Mouse (Mus musculus) neural tube, embryonic 11.5 days (tissue): ENCODE data around the gene Golim4. TPM values are rescaled to one million over a fixed set of nuclear protein-coding genes. Genes with fewer than 3 reads are reported as not detected.

Experiments used
- ATAC-seq: fragments of 200-750 bp; cut with Nextera tagmentation; 2 replicates; pipeline ENCODE4 v1.8.0; 2017; ENCODE audit warnings: moderate number of reproducible peaks, mild to moderate bottlenecking, moderate TSS enrichment, moderate library complexity; ENCODE audit not compliant: insufficient read depth, low FRiP score, low TSS enrichment
- DNase-seq: peaks from one replicate; pipeline ENCODE4 v3.0.0-alpha.2; 2015; ENCODE audit warnings: low spot score
- H3K27ac ChIP-seq: fragments of 300-500 bp; sonication (generic); 2 replicates; pipeline ENCODE4 v1.5.1; 2014; ENCODE audit warnings: low read depth, mild to moderate bottlenecking, low read length
- H3K27me3 ChIP-seq: fragments of 300-500 bp; sonication (generic); 2 replicates; pipeline ENCODE4 v1.6.1; 2014; ENCODE audit warnings: mild to moderate bottlenecking, low read length, mixed read lengths; ENCODE audit not compliant: control insufficient read depth, insufficient read depth
- H3K36me3 ChIP-seq: fragments of 300-500 bp; sonication (generic); 2 replicates; pipeline ENCODE4 v1.6.1; 2014; ENCODE audit warnings: mild to moderate bottlenecking, low read length, moderate library complexity, mixed read lengths; ENCODE audit not compliant: control insufficient read depth, insufficient read depth
- H3K4me1 ChIP-seq: fragments of 300-500 bp; sonication (generic); 2 replicates; pipeline ENCODE4 v1.6.1; 2014; ENCODE audit warnings: low read length, mixed read lengths; ENCODE audit not compliant: control insufficient read depth, insufficient read depth
- H3K4me2 ChIP-seq: fragments of 300-500 bp; sonication (generic); 2 replicates; pipeline ENCODE4 v1.6.1; 2014; ENCODE audit warnings: low read depth, mild to moderate bottlenecking, moderate library complexity
- H3K4me3 ChIP-seq: fragments of 300-500 bp; sonication (generic); 2 replicates; pipeline ENCODE4 v1.5.1; 2014; ENCODE audit warnings: low read depth, low read length
- H3K9ac ChIP-seq: fragments of 300-500 bp; sonication (generic); 2 replicates; pipeline ENCODE4 v1.6.1; 2014; ENCODE audit warnings: mild to moderate bottlenecking, low read length
- H3K9me3 ChIP-seq: fragments of 300-500 bp; sonication (generic); 2 replicates; pipeline ENCODE4 v1.6.1; 2016; ENCODE audit warnings: low read length; ENCODE audit not compliant: control insufficient read depth
- WGBS: fragments of 180-500 bp; shearing (Covaris S2); extraction: QIAGEN DNeasy Blood & Tissue Kit; methylation state at CpG from one replicate; pipeline ENCODE4 v1.1.7; 2014; 5-methylcytosine and 5-hydroxymethylcytosine counted together
- polyA plus RNA-seq: library from polyadenylated mRNA; unstranded; fragments of >200 nt; fragmentation: Nextera tagmentation; extraction: Ambion mirVana; gene quantifications from 2 replicates; pipeline ENCODE4 v1.2.1, GENCODE M21; 2014

The Golim4 gene
- polyA plus RNA-seq, 1 experiment from 2014 or later, result 41.9 TPM

GRCm38 (mm10) chr3:75936152-75936551, 20.6 kb downstream of the Golim4 start:
- H3K4me3 ChIP-seq, result no peak overlapping the region
- H3K9me3 ChIP-seq, result no peaks in the 10 kb centered on the region
- H3K9ac ChIP-seq, result no peak overlapping the region
- WGBS, result 81% methylated on average over 2 of the region's 2 CpGs
- no peaks in the 10 kb centered on the region for H3K4me1 ChIP-seq
- no peak overlapping the region for H3K4me2 ChIP-seq
- H3K27me3 ChIP-seq, result no peaks in the 10 kb centered on the region
- H3K27ac ChIP-seq, result no peak overlapping the region
- DNase-seq, result no peak
- no peaks in the 10 kb centered on the region for H3K36me3 ChIP-seq
- no peak for ATAC-seq

GRCm38 (mm10) chr3:75930659-75931225, 26.0 kb downstream of the Golim4 start:
- no peaks in the 10 kb centered on the region for H3K9me3 ChIP-seq
- 81% methylated on average over 2 of the region's 2 CpGs for WGBS

GRCm38 (mm10) chr3:75929926-75930548, 26.7 kb downstream of the Golim4 start:
- Histone ChIP-seq H3K9ac (no peak overlapping the region), H3K9me3 (no peaks in the 10 kb centered on the region), H3K4me2 (no peak overlapping the region), H3K4me1 (no peaks in the 10 kb centered on the region), H3K4me3 (no peak overlapping the region), H3K27ac (no peak overlapping the region), H3K36me3 (no peaks in the 10 kb centered on the region), H3K27me3 (no peaks in the 10 kb centered on the region)
- ATAC-seq (no peak), DNase-seq (no peak)
- 92% methylated on average over 7 of the region's 7 CpGs for WGBS

More at GRCm38 (mm10) chr3:75930659-75931225, 26.0 kb downstream of the Golim4 start:
- no peaks in the 10 kb centered on the region for H3K36me3 ChIP-seq
- DNase-seq (no peak), ATAC-seq (no peak)
- H3K9ac ChIP-seq, result no peak overlapping the region
- no peak overlapping the region for H3K27ac ChIP-seq
- no peaks in the 10 kb centered on the region for H3K27me3 ChIP-seq
- H3K4me3 ChIP-seq, result no peak overlapping the region
- no peak overlapping the region for H3K4me2 ChIP-seq
- H3K4me1 ChIP-seq, result no peaks in the 10 kb centered on the region

- 80% methylated on average over 3 of the region's 3 CpGs for WGBS
Observed at GRCm38 (mm10) chr3:75926327-75926726, 30.4 kb downstream of the Golim4 start.

GRCm38 (mm10) chr3:75925123-75925522, 31.6 kb downstream of the Golim4 start:
- ATAC-seq (no peak), DNase-seq (no peak)
- WGBS, result 65% methylated on average over 2 of the region's 2 CpGs

More at GRCm38 (mm10) chr3:75926327-75926726, 30.4 kb downstream of the Golim4 start:
- H3K9ac ChIP-seq, result no peak overlapping the region
- DNase-seq, result no peak
- no peaks in the 10 kb centered on the region for H3K9me3 ChIP-seq
- H3K4me2 ChIP-seq, result no peak overlapping the region
- H3K4me3 ChIP-seq, result no peak overlapping the region
- no peaks in the 10 kb centered on the region for H3K4me1 ChIP-seq
- no peak overlapping the region for H3K27ac ChIP-seq
- no peaks in the 10 kb centered on the region for H3K36me3 ChIP-seq
- H3K27me3 ChIP-seq, result no peaks in the 10 kb centered on the region
- ATAC-seq, result no peak

DNA sequence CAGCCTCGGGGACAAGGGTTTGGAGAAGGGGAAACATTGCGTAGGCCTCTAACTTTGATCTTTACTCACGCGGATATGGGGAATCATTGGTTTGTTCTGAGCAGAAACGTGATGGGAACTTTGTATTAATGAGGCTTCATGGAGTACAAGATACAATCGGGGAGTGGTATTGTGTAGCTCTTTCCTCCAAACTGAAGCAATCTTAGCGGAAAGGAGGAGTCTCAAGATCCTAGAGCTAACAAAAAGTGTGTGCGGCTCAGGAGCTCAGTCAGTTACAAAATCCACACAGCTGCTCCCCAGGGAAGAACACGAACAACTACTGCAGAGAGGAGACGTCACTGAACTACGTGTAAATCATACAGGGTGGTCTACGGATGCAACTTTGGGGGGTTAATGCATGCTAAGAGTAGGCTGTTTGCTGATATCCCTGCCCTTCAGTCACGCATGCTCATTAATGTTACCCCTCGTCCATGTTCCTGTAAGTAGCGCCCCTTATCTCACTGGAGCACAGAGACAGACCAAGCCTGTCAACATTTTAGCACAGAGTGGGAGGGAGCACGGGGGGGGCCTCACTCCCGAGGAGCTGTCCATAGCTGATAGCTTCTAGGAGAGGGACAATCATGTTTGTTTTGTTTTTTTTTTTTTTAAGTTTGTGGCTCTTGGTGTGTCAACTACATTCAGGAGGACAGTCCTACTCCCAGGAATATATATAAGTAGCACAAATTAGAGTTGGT, 38.8 kb downstream of the Golim4 start:
- no peak overlapping the region for H3K9ac ChIP-seq
- WGBS, result 90% methylated on average over 17 of the region's 17 CpGs
- H3K4me2 ChIP-seq, result no peak overlapping the region
- ATAC-seq, result no peak
- H3K9me3 ChIP-seq, result no peaks in the 10 kb centered on the region
- no peak for DNase-seq
- H3K27ac ChIP-seq, result no peak overlapping the region
- no peaks in the 10 kb centered on the region for H3K27me3 ChIP-seq
- H3K4me1 ChIP-seq, result no peaks in the 10 kb centered on the region
- H3K36me3 ChIP-seq, result no peaks in the 10 kb centered on the region
- no peak overlapping the region for H3K4me3 ChIP-seq

More at GRCm38 (mm10) chr3:75925123-75925522, 31.6 kb downstream of the Golim4 start:
- no peaks in the 10 kb centered on the region for H3K36me3 ChIP-seq
- H3K9me3 ChIP-seq, result no peaks in the 10 kb centered on the region
- H3K27me3 ChIP-seq, result no peaks in the 10 kb centered on the region
- no peak overlapping the region for H3K9ac ChIP-seq
- no peaks in the 10 kb centered on the region for H3K4me1 ChIP-seq
- H3K4me2 ChIP-seq, result no peak overlapping the region
- no peak overlapping the region for H3K4me3 ChIP-seq
- H3K27ac ChIP-seq, result no peak overlapping the region

DNA sequence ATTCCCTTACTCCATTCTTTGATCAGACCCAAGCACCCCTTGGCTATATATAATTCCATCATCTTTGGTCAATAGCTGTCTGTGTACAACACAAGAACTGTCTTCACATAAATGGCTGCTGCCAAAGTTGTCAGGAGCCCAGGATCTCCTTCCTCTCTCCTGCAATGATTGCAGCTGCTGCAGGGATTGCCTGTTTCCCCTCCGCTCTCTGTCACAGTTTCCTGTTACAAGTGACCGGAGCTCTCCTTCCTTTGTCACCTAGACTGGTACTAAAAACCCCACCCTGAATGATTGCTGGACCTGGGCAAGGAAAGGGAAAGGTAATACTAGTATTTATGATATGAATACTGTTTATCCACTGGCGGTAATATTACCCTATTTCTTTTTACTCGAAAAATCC, 44.0 kb downstream of the Golim4 start:
- no peak for DNase-seq
- H3K4me2 ChIP-seq, result no peak overlapping the region
- H3K36me3 ChIP-seq, result no peaks in the 10 kb centered on the region
- ATAC-seq, result no peak
- H3K9ac ChIP-seq, result no peak overlapping the region
- no peaks in the 10 kb centered on the region for H3K4me1 ChIP-seq
- no peak overlapping the region for H3K4me3 ChIP-seq
- no peak overlapping the region for H3K27ac ChIP-seq
- H3K27me3 ChIP-seq, result no peaks in the 10 kb centered on the region
- 72% methylated on average over 4 of the region's 4 CpGs for WGBS
- H3K9me3 ChIP-seq, result no peaks in the 10 kb centered on the region

DNA sequence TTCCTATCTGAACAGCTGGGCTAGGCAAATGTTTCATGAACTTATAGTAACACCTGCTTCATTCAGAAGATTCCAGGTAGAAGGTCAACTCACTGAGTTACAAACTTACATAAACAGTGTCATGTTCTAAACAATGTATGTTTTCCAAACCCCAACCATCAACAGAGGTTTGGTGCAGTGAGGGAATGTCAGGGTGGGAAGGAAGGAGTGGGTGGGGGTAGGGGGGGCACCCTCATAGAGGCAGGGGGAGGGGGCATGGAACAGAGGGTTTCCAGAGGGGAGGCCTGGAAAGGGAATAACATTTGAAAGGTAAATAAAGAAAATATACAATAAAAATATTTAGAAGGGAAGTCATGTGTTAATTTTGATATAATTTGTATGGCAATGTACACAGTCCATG, 46.0 kb downstream of the Golim4 start:
- DNase-seq (no peak), ATAC-seq (peak; percentile 17; the same call in 1 of the 2 replicates)
- H3K4me2 ChIP-seq, result no peak overlapping the region
- H3K27ac ChIP-seq, result no peak overlapping the region
- H3K27me3 ChIP-seq, result no peaks in the 10 kb centered on the region
- no peak overlapping the region for H3K4me3 ChIP-seq
- H3K4me1 ChIP-seq, result no peaks in the 10 kb centered on the region
- H3K9me3 ChIP-seq, result no peaks in the 10 kb centered on the region
- H3K36me3 ChIP-seq, result no peaks in the 10 kb centered on the region
- H3K9ac ChIP-seq, result no peak overlapping the region

GRCm38 (mm10) chr3:75910257-75910656, 46.5 kb downstream of the Golim4 start:
- Histone ChIP-seq H3K36me3 (no peaks in the 10 kb centered on the region), H3K4me2 (no peak overlapping the region), H3K4me3 (no peak overlapping the region), H3K4me1 (no peaks in the 10 kb centered on the region), H3K9me3 (no peaks in the 10 kb centered on the region), H3K27me3 (no peaks in the 10 kb centered on the region), H3K9ac (no peak overlapping the region), H3K27ac (no peak overlapping the region)
- 4% methylated on average over 4 of the region's 4 CpGs for WGBS
- peak; percentile 24 for DNase-seq
- ATAC-seq, result peak; percentile 64
